Mouse (Mus musculus) activated CD4-positive, CD25-positive, alpha-beta regulatory T cell, adult 9 weeks (primary cell): ENCODE measurements around the gene Atp1b2. TPM values are rescaled to one million over a fixed set of nuclear protein-coding genes. Genes with fewer than 3 reads are reported as not detected.

Experiments
- polyA plus RNA-seq: library from polyadenylated mRNA; unstranded; fragments of 100-300 nt; shearing (Covaris generic); gene quantifications from one replicate; pipeline ENCODE4 v1.2.1, GENCODE M21; 2017

The Atp1b2 gene
- not detected for polyA plus RNA-seq

GRCm38 (mm10) chr11:69605726-69606490 lies at the start of gene Atp1b2:
TSS of gene Atp1b2 (minus strand) at chr11:69605942.

GRCm38 (mm10) chr11:69632284-69633089 lies 26.7 kb upstream of the Atp1b2 start, which contains the start of gene Fxr2:
TSS of gene Fxr2 (plus strand) at chr11:69632990.

DNA sequence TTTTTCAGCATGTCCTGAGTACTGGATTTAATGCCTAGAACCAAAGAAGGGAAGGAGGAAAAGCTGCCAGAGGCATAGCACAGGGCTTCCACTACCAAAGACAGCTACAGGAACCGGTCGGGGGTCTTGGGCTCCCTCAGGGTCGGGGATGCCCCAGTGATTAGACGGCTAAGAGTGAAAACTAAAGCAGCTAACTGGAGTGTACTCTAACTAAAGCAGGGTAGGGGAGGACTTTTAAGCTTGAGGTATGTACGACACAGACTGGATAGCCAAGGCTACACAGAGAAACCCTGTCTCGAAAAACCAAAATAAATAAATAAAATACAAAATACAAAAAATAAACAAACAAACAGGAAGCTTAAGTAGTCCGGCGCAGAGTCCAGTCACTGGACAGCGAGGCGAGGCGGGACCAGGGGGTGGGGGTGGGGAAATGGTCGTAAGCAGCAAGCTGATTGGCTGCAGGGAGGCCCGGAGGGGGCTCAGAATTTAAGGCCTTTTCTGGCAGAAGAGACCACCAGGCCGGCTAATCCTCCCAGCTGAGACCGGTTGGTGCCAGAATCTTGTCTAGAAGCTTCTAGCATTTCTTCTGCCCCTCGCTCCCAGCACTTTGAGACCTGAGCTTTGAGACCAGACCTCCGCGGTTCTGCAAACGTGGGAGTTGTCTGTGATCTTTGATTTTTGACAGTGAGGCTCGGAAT lies 16.0 kb upstream of the Atp1b2 start, which contains the start of gene Sat2:
Gene Sat2, plus strand, starts transcription at position 454 of the 698 bp plus-strand sequence.

DNA sequence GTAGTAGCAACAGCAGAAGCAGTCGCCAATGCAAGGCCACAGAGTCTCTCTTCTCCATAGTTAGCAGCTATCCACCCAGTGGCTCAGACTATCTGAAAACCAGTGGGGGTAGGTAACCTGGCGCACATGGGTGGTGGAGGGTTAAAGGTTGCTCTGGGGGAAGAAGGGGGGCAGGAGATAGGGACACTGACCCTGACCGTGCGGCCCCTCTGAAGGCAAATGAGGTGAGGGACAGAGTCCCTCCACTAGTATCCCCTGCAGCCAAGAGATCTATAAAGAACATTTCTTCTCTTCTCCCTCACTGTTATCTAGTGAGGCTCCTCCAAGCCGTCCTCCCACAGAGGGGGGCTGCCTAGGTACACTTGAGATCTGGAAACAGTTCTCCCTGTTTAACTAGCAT lies 12.1 kb upstream of the Atp1b2 start, which contains the start of gene Shbg:
Gene Shbg, minus strand, starts transcription at position 101 of the 400 bp plus-strand sequence.

DNA sequence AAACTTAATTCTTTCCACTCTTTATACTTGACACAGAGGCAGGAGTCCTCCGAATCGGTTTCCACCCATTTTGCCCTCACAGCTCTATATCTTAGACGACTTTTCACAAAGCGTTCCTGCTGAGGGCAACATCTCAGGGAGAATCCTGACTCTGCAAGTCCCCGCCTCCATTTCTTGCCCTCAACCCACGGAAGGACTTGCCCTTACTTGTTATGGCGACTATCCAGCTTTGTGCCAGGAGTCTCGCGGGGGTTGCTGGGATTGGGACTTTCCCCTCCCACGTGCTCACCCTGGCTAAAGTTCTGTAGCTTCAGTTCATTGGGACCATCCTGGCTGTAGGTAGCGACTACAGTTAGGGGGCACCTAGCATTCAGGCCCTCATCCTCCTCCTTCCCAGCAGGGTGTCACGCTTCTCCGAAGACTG lies 25.6 kb downstream of the Atp1b2 start, which contains the start of the genes Wrap53 and Trp53:
Gene Wrap53, minus strand, starts transcription at position 165 of the 424 bp plus-strand sequence.
Gene Trp53, plus strand, starts transcription at position 269 of the 424 bp plus-strand sequence.

DNA sequence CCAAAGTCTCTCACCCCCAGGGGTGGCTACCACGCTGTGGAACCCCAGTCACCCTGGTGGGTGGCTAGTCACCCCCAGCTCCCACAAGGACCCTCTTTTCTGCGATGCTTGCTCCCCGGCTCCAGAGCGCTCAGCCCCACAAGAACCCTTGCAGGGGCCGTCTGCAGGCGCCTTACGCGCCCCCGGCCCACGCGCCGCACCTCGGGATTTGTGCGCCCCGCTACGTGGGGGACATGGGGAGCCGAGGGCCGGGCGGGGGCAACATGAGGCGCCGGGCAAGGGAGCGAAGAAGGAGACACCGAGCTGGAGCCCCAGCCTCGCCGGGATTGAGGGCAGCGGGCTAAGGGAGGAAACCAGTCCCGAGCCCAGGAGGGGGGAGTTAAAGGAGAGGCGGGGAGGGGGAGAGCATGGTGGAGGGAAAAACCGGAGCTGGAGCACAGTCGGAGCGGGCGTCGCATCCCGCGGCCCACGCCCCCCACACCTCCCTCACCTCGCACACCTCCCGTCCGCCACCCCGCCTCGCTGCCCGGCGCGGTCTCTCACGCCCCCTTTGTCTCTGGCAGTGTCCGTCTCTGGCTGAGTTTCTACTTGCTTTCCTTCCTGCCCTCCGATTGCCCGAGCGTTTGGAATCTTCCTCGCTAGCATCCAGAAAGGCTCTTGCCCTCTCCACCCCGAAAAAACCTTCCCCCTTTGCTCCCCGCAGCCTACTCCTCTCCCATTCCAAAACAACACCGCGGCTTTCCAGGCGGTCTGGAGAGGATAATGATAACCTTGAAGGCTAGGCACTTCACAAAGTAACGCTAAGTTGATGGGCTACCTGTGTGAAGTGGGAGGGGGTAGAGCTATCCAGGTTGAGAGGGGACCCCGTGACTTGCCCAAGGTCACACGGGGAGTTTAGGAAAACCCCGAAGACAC lies 45.6 kb downstream of the Atp1b2 start, which contains the start of gene Efnb3:
Gene Efnb3, minus strand, starts transcription at position 355 of the 915 bp plus-strand sequence.

Other genes with a start within 250 kb of the Atp1b2 start
- 100 TPM for gene Chd3, start 236.5 kb downstream of the Atp1b2 start, polyA plus RNA-seq
- 130 TPM for gene Naa38, start 210.5 kb downstream of the Atp1b2 start, polyA plus RNA-seq
- gene Cyb5d1, start 210.3 kb downstream of the Atp1b2 start, polyA plus RNA-seq = 35.8 TPM
- gene Tmem88, start 207.7 kb downstream of the Atp1b2 start, polyA plus RNA-seq = 0.42 TPM
- 3.9 TPM for gene Kdm6b, start 192.3 kb downstream of the Atp1b2 start, polyA plus RNA-seq
- gene Dnah2, start 56.8 kb downstream of the Atp1b2 start, polyA plus RNA-seq = not detected
- 0.50 TPM for gene Efnb3, start 45.7 kb downstream of the Atp1b2 start, polyA plus RNA-seq
- gene Wrap53, start 25.7 kb downstream of the Atp1b2 start, polyA plus RNA-seq = 34.5 TPM
- 251 TPM for gene Trp53, start 25.6 kb downstream of the Atp1b2 start, polyA plus RNA-seq
- gene Shbg, start 12.0 kb upstream of the Atp1b2 start, polyA plus RNA-seq = not detected
- gene Sat2, start 16.1 kb upstream of the Atp1b2 start, polyA plus RNA-seq = not detected
- 8.7 TPM for gene Fxr2, start 27.0 kb upstream of the Atp1b2 start, polyA plus RNA-seq
- gene Sox15, start 49.4 kb upstream of the Atp1b2 start, polyA plus RNA-seq = not detected
- gene Mpdu1, start 56.7 kb upstream of the Atp1b2 start, polyA plus RNA-seq = 54.7 TPM
- gene Cd68, start 60.2 kb upstream of the Atp1b2 start, polyA plus RNA-seq = 10.0 TPM
- gene Eif4a1, start 66.5 kb upstream of the Atp1b2 start, polyA plus RNA-seq = 587 TPM
- gene Senp3, start 76.1 kb upstream of the Atp1b2 start, polyA plus RNA-seq = 41.0 TPM
- gene Tnfsf13, start 79.8 kb upstream of the Atp1b2 start, polyA plus RNA-seq = not detected
- not detected for gene Tnfsf12, start 89.9 kb upstream of the Atp1b2 start, polyA plus RNA-seq
- not detected for gene Tnfsfm13, start 90.2 kb upstream of the Atp1b2 start, polyA plus RNA-seq
- gene Polr2a, start 152.7 kb upstream of the Atp1b2 start, polyA plus RNA-seq = 59.9 TPM
- not detected for gene Slc35g3, start 156.0 kb upstream of the Atp1b2 start, polyA plus RNA-seq
- 4.5 TPM for gene Zbtb4, start 160.0 kb upstream of the Atp1b2 start, polyA plus RNA-seq
- 4.8 TPM for gene Chrnb1, start 190.0 kb upstream of the Atp1b2 start, polyA plus RNA-seq
- gene Fgf11, start 195.9 kb upstream of the Atp1b2 start, polyA plus RNA-seq = not detected
- not detected for gene Tmem102, start 199.7 kb upstream of the Atp1b2 start, polyA plus RNA-seq
- not detected for gene Gm39566, start 209.4 kb upstream of the Atp1b2 start, polyA plus RNA-seq
- not detected for gene Spem2, start 212.5 kb upstream of the Atp1b2 start, polyA plus RNA-seq
- not detected for gene Spem1, start 216.2 kb upstream of the Atp1b2 start, polyA plus RNA-seq
- gene Nlgn2, start 231.8 kb upstream of the Atp1b2 start, polyA plus RNA-seq = 0.56 TPM
- gene Tmem256, start 232.6 kb upstream of the Atp1b2 start, polyA plus RNA-seq = 125 TPM
- gene Plscr3, start 240.4 kb upstream of the Atp1b2 start, polyA plus RNA-seq = 23.8 TPM